Mouse (Mus musculus): ENCODE results near the gene Adtrp. TPM values are rescaled to one million over a fixed set of nuclear protein-coding genes. Genes with fewer than 3 reads are reported as not detected.

Adtrp gene
- total RNA-seq, 4 experiments from 2014 or later = 0.46 TPM; not detected in 3

Other genes starting within 250 kb of the Adtrp start
- gene Tmem170b, start 241.8 kb downstream of the Adtrp start, total RNA-seq (2022) = 10 to 100 TPM; 32.3 to 40.8 (median 32.4) TPM
- gene Hivep1, start 204.3 kb upstream of the Adtrp start, total RNA-seq (2022) = 10 to 100 TPM in 3 of 4 experiments, 1 to 10 TPM in 1; 8.3 to 16.7 (median 12.6) TPM